Mouse (Mus musculus): Measurements from ENCODE around the gene Spint1.

- TF ChIP-seq TAL1 (conservative IDR thresholded peaks at IDR 0.05; ENCODE audit: low read depth, low read length) (no peak), CTCF (IDR thresholded peaks at IDR 0.05; ENCODE audit: low read depth, low read length) (no peak), GATA2 (IDR thresholded peaks at IDR 0.05; ENCODE audit: borderline replicate concordance, low read depth, low read length) (no peak)
Observed at GRCm38 (mm10) chr2:119293776-119294390, 56.7 kb downstream of the Spint1 start.
